Mouse (Mus musculus) central nervous system, embryonic 11.5 days (tissue): Measurements from ENCODE around the gene Zfp414. TPM values are rescaled to one million over a fixed set of nuclear protein-coding genes. Genes with fewer than 3 reads are reported as not detected.

ENCODE experiments used
- polyA plus RNA-seq: library from polyadenylated mRNA; depleted of rRNA; stranded (reverse); fragments of >200 nt; gene quantifications from 2 replicates; pipeline ENCODE4 v1.2.3, GENCODE M21; 2012; rRNA removed

The Zfp414 gene
- polyA plus RNA-seq: 46.5 and 72.9 TPM in 2 replicates

GRCm38 (mm10) chr17:33628621-33629486, at the start of gene Zfp414:
TSS of gene Zfp414 (plus strand) at chr17:33629090.

GRCm38 (mm10) chr17:33637516-33638276, 8.8 kb downstream of the Zfp414 start, which contains the start of gene Pram1:
TSS of gene Pram1 (plus strand) at chr17:33638056.

Other genes starting within 250 kb of the Zfp414 start
- 39.9 and 48.7 TPM in 2 replicates for gene Zfp101, start 234.4 kb upstream of the Zfp414 start, polyA plus RNA-seq
- 0.05 TPM in 1 of 2 replicates, not detected in the other for gene Actl9, start 196.2 kb upstream of the Zfp414 start, polyA plus RNA-seq
- gene Adamts10, start 104.9 kb upstream of the Zfp414 start, polyA plus RNA-seq: 78.9 and 124 TPM in 2 replicates
- gene Myo1f, start 73.4 kb upstream of the Zfp414 start, polyA plus RNA-seq: 1.7 TPM in 2 replicates
- gene Pram1, start 9.0 kb downstream of the Zfp414 start, polyA plus RNA-seq: 0.60 and 0.77 TPM in 2 replicates
- gene Hnrnpm, start 57.8 kb downstream of the Zfp414 start, polyA plus RNA-seq: 448 and 832 TPM in 2 replicates
- 35.1 and 48.1 TPM in 2 replicates for gene March2, start 89.6 kb downstream of the Zfp414 start, polyA plus RNA-seq
- 229 and 347 TPM in 2 replicates for gene Rab11b, start 131.4 kb downstream of the Zfp414 start, polyA plus RNA-seq
- 9.9 and 15.8 TPM in 2 replicates for gene Angptl4, start 152.7 kb downstream of the Zfp414 start, polyA plus RNA-seq
- gene Kank3, start 181.4 kb downstream of the Zfp414 start, polyA plus RNA-seq: 26.6 and 36.0 TPM in 2 replicates
- 1,507 and 1,646 TPM in 2 replicates for gene Rps28, start 195.5 kb downstream of the Zfp414 start, polyA plus RNA-seq
- 204 and 305 TPM in 2 replicates for gene Ndufa7, start 195.5 kb downstream of the Zfp414 start, polyA plus RNA-seq
- gene Cd320, start 214.0 kb downstream of the Zfp414 start, polyA plus RNA-seq: 44.5 and 53.5 TPM in 2 replicates
- not detected in 2 replicates for gene Gm7029, start 244.7 kb downstream of the Zfp414 start, polyA plus RNA-seq